Mouse (Mus musculus) ES-CJ7 (cell line): Measurements from ENCODE around the gene Mstn.

Experiments used
- DNase-seq: peaks from one replicate; pipeline ENCODE4 v3.0.0; 2011; ENCODE audit warnings: low read depth, low spot score

Mstn gene

GRCm38 (mm10) chr1:53110561-53110960 is 49.1 kb downstream of the Mstn start:
- no peak for DNase-seq
